Mouse (Mus musculus): Measurements from ENCODE around the gene Garem2. TPM values are rescaled to one million over a fixed set of nuclear protein-coding genes. Genes with fewer than 3 reads are reported as not detected.

Gene Garem2
- total RNA-seq, 2 experiments from 2014 or later: not detected

DNA sequence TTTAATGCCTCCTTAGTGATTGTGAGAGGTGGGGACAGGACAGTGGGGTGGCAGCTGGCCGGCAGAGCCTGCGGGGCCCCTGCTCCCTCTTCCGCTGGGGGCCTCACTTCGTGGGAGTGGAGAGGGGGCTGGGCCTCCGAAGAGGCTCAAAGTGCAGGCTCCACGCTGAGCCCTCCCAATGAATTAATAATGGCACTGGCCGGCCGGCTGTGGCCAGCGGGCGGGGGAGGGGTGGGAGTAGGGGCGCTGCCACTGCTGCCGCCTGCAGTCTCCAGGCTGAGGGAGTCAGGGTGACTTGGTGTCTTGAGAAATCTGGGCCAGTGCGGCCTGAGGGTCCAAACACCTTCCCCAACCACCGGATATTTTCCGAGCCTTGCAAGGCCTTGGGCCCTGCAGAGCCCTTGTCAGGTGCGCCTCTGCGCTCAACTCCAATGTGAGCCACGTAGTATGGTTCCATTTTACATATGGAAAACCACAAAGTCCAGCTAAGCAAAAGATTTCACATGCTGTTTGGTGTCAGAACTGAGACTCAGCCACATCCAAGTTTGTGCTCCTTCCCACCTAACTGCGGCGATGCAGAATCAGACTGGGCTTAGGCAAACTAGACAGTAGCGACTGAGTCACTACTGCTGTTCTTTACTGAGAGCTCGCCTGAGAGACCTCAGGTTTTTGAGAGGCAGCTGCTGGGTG is 5.6 kb downstream of the Garem2 start:
- no peak for ATAC-seq (replicated peaks; ENCODE audit: low FRiP score, poor library complexity, severe bottlenecking)

DNA sequence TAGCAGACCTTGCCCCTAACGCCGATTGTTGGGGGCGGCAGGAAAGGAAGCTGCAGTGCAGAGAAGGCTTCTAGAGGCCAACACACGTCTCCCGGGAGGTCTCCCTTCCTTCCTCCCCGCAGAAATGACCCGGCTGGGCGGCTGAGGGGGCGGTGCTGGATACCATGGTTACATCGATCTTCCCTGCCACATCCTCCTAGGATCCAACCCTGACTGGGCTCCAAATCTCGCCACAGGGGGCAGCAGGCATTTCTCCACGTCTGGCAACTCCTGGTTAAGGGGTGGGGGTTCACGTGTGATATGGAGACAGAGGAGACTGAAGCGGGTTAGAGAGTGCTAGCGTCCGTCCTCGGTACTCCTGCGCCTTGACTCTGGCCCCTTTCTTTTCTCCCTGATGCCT is 6.2 kb downstream of the Garem2 start:
- ATAC-seq (replicated peaks; ENCODE audit: low FRiP score, poor library complexity, severe bottlenecking): no peak

GRCm38 (mm10) chr5:30111771-30112170 is 6.8 kb downstream of the Garem2 start:
- ATAC-seq (replicated peaks; ENCODE audit: low FRiP score, poor library complexity, severe bottlenecking): no peak

DNA sequence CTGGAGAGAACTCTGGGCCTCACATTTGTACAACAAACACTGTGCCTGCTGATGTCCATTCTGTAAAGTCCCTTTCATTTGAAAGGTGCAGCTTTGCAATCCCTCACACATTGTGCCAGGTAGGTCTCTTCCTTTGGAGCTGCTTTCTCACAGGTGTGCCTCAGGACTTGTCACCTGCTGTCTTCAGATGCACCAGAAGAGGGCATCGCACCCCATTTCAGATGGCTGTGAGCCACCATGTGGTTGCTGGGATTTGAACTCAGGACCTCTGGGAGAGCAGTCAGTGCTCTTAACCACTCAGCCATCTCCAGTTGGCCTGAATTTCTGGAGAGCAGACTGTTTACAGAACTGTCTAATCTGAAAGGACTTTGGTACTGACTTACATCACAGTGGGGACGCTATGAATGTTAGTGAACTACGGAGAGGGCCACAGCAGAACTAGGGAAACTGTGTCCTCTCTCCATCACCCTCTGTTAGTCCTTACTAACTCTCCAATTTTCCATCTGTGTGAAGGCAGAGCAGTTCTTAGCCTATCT is 7.6 kb downstream of the Garem2 start:
- no peak for ATAC-seq (replicated peaks; ENCODE audit: low FRiP score, poor library complexity, severe bottlenecking)

GRCm38 (mm10) chr5:30113881-30114760 is 9.2 kb downstream of the Garem2 start:
- ATAC-seq (replicated peaks; ENCODE audit: low FRiP score, poor library complexity, severe bottlenecking): no peak

DNA sequence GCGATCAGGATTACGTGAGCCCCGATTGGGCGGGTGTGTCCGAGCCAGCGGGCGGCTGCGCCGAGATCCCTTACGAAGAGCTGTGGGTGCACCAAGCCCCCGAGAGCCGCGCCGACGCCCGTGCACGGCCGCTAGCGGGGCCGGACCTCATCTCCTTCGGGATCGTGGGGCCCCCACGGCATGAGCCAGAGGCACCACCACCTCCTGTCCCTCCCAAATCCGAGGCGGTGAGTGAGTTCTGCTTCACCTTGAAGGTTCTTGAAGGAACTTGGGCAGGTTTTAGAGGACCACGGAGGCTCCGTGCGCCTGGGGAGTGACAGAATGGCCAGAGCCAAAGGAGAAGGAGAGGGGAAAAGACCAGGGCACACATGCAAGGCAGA is 9.8 kb downstream of the Garem2 start:
- no peak for ATAC-seq (replicated peaks; ENCODE audit: low FRiP score, poor library complexity, severe bottlenecking)

DNA sequence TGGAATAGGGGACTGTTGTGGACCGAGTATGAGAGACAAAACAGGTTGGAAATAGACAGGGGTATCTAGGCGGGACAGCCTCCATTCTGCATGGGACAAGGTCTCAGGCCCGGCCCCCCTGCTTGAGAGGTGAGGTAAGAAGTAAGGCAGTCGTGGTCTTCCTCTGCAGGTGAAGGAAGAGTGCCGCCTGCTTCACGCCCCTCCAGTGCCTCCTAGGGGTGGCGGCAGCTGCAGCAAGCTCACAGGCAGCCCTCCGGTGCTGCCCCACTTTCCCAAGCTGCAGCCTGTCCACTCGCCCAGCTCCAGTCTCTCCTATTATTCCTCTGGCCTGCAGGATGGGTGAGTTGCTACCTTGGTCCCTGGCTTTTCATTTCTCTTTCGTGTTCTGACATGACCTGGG is 10.8 kb downstream of the Garem2 start:
- ATAC-seq (replicated peaks; ENCODE audit: low FRiP score, poor library complexity, severe bottlenecking): no peak

DNA sequence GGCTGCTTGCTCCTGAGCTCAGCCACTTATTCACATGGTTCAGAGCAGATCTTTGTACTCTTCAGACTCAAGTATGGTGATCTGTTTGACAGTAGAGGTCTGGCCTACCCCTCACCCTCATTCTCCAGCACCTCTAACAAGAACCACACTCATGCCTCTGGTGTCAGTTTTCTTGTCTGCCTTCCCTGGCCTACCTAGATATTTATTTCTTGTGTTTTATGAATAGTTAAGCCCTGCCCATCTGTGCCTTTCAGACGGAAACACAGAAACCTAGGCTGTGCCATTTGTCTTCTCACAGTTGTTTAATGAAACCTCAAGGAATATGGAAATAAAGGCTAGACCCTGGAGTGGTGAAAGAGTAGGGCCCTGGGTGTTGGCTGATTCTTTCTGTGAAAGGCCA is 13.1 kb downstream of the Garem2 start:
- ATAC-seq (replicated peaks; ENCODE audit: low FRiP score, poor library complexity, severe bottlenecking): no peak

DNA sequence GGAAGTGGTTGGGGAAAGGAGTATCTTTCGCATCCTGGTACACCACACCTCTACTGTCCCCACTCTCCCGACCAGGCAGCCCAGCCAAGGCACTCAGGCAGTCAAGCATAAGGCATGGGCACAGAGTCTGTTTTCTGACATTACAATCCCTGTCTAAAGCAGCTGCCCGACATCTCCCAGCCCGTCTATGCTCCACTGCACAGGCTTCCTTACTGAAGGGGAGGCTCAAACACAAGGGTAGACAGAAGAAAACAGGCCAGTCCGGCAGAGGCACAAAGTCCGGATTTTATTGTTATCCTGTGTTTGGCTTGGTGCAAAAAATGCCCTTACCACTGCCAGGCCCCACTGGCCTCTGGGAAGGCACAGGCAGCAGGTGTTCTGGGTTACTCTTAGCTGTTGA is 14.2 kb downstream of the Garem2 start:
- ATAC-seq (replicated peaks; ENCODE audit: low FRiP score, poor library complexity, severe bottlenecking): no peak

DNA sequence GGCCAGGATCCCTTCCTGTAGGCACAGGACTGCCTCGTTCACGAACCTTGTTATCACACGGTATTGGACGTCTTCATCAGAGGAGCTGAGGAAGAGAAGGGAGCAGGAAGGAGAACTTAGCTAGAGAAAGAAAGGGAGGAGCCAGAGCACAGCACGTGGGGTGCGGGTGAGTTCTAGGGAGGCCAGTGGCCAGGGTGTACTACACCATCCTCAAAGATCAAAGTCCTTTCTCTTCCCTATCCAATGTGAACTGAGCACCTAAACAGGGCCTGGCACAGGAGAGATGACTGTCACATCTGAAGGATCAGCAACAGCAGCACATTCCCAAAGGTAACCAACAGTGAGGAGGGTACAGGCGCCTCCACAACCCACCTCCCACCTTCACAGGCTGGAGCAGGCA is 15.1 kb downstream of the Garem2 start:
- no peak for ATAC-seq (replicated peaks; ENCODE audit: low FRiP score, poor library complexity, severe bottlenecking)

GRCm38 (mm10) chr5:30122481-30122880 is 17.5 kb downstream of the Garem2 start:
- ATAC-seq (replicated peaks; ENCODE audit: low FRiP score, poor library complexity, severe bottlenecking): no peak

GRCm38 (mm10) chr5:30125587-30125986 is 20.6 kb downstream of the Garem2 start:
- ATAC-seq (replicated peaks; ENCODE audit: low FRiP score, poor library complexity, severe bottlenecking): no peak

DNA sequence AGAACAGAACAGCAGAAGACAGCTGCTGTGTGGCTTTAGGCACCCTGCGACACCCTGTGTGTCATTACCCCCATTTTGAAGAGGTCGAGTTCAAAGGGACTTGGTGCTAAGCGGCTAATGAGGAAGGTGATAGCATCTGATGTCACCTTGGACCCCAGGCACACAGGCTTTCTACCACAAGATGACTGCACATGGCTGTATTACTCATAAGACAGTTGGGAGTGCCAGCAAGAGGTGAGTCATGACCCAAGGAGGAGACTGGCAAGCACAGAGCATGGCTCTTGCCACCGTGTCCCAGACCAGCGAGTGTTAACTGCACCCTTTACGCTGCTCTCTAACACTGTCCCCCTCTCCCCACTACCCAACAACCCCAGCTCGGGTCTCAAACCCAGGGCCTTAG is 21.8 kb downstream of the Garem2 start:
- ATAC-seq (replicated peaks; ENCODE audit: low FRiP score, poor library complexity, severe bottlenecking): no peak

- ATAC-seq (replicated peaks; ENCODE audit: low FRiP score, poor library complexity, severe bottlenecking): no peak
These were observed 23.1 kb downstream of the Garem2 start for GRCm38 (mm10) chr5:30127921-30128597.

GRCm38 (mm10) chr5:30128680-30129079 is 23.7 kb downstream of the Garem2 start:
- no peak for ATAC-seq (replicated peaks; ENCODE audit: low FRiP score, poor library complexity, severe bottlenecking)

DNA sequence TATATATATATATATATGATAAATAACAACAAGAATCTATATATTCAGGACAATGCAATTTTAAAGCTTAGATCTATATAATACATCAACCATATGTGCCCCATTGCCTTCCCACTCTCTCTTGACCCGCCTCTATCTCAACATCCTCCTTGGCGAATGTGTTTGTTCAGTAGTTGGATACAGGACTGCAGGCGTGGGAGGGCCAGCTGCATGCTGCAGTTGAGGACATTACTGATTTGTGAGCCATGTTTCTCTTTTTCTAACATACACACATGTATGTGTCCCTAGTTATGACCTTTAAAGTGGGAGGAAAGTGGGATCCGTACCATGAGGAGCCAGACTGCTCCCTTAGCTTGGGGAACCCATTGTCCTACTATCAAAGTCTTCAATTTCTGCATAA is 26.3 kb downstream of the Garem2 start:
- ATAC-seq (replicated peaks; ENCODE audit: low FRiP score, poor library complexity, severe bottlenecking): no peak

DNA sequence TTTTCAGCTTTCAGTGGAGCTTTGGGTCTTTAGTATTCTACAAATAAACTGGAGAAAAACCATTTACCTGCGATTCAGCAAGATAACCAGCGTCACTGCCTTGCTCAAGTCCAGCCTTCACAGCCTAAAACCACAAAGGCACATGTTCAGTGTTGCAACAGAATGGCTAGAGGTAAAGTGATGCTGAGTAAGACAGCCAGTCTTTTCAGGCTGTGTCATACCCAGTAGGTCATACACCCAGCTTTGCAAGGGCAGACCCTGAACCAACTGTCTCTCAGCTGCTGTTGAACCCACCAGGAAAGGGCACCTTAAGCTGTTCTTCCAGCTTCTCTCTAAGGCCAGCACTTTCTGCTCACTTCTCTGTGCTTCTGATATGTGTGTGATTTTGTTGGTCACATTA is 27.2 kb downstream of the Garem2 start:
- ATAC-seq (replicated peaks; ENCODE audit: low FRiP score, poor library complexity, severe bottlenecking): no peak

GRCm38 (mm10) chr5:30135711-30136231 is 30.8 kb downstream of the Garem2 start:
- no peak for ATAC-seq (replicated peaks; ENCODE audit: low FRiP score, poor library complexity, severe bottlenecking)

- ATAC-seq (replicated peaks; ENCODE audit: low FRiP score, poor library complexity, severe bottlenecking): no peak
These were observed 32.3 kb downstream of the Garem2 start for GRCm38 (mm10) chr5:30137271-30137670.

DNA sequence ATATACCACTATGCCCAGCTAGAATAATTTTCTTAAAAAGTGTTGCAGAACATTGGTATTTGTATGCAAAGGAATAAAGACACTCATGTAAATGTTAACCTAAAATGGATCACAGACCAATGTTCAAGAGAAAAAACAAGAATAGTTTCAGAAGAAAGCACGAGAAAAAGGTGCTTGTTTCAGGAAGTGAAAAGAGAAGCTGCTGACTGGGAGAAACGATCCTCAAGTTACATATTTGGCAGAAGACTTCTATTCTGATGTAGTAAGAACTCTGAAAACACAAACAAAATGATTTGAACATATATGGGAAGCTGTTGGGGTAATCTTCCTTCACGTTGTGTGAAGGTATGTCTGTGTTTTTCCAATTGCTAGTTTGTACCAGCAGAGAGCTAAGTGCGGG is 33.2 kb downstream of the Garem2 start:
- ATAC-seq (replicated peaks; ENCODE audit: low FRiP score, poor library complexity, severe bottlenecking): no peak
